Mouse (Mus musculus): ENCODE results near the gene Zmiz1.

Zmiz1 gene

DNA sequence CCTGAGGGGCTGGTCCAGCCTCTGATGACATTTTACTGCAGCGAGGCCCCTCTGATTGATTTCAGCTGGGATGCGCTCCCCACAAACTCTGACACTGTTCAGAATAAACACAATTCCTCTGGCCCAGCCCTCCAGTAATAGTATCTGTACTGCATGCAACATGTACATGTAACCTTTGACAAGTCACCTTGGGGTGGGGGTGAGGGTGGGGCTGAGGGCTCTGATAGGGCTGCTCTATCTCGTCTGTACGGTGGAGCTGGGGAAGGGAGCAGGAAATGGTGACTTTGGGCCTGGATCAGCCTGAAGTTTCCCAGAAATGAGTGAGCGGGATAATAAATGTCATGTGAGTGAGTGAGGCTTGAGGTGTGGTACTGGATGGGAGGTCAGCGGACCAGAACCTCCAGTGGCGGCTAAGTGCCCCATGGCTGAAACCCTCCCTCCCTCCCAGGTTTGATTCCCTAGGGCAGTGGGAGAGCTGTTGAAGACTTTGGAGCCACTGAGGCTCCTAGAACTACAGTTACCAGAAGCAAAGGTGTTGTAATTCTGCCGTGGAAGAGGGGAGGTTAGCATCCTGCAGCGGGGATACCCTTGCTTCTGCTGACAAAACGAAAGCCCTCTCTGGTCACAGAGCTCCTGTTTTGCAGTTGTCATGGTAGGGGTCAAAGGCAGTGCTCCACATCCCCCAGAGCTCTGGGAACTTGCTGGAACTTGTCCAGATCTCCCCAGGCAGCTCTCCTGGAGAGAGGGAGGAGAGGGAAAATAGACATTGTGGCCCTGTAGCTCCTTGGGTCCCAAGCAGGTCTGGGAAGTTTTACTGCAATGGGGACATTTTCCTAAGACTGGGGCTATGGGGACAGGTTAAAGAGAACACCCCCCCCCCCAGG, 153.1 kb downstream of the Zmiz1 start:
- DNase-seq (ENCODE audit: low spot score in 2 of 2), result no peak

DNA sequence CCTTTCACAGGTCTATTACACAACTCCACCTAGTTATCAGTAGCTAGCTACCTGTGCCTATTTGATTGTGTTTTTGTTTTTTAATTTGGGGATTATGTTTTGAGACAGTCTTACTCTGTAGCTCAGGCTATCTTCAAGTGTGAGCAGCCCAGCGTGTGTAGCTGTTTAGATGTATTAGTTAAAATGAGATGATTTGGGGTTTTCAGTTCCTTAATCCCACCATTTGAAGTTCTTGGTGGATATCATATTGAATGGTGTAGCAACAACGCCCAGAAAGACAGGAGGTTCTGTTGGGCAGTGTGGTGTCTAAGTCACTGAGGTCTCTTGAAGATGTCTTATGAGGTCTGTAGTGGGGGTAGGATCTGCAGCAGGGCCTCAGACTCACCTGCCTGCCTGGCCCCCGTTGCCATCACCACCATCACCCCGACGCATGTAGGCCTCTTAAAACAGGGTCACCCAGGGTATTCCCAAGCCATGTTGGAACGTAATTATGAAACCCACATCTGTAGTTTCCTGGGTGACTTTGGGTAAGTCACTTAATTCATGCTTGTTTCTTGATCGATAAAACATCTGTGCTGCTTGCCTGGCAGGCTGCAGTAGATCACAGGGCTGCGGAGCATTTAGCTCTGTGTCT, 155.1 kb downstream of the Zmiz1 start:
- no peak for DNase-seq (ENCODE audit: low spot score in 2 of 2)

DNA sequence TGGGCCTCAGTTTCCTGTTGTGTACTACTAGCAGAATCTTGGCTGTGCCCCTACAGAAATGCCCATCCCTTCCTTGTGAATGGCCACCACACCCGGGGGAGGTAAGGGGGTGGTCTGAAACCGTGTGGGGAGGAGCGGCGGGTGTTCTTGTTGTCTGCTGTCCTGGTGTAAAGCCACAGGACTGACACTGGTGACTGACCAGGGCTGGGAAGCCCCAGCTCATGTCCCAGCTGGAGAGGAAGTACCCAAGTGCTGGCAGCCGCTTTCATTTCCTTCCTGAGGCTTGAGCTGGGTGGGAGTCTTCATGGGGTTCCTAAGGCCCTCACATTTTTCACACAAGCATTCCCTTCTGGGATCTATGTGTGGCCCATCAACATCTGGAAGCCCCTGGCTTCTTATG, 155.7 kb downstream of the Zmiz1 start:
- no peak for DNase-seq (ENCODE audit: low spot score in 2 of 2)

DNA sequence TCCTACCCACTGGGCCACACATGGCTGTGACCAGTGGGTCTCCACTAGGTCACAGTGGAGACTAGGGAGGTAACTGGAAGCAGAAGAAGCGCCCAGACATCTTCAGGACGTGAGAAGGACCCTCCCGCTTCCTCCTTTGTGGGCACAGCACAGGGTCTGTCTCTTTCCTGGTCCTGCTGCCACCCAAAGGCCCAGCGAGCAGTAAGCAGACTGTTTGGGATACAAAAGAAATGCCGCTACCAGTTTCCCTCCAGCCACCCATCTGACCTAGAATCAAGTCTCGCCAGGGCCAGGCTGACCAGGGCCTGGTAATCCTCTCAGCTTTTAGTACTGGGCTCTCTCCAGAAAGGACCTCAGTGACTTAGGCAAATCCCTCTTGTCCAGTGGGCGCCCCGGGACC, 156.6 kb downstream of the Zmiz1 start:
- DNase-seq (ENCODE audit: low spot score in 2 of 2), result no peak

DNA sequence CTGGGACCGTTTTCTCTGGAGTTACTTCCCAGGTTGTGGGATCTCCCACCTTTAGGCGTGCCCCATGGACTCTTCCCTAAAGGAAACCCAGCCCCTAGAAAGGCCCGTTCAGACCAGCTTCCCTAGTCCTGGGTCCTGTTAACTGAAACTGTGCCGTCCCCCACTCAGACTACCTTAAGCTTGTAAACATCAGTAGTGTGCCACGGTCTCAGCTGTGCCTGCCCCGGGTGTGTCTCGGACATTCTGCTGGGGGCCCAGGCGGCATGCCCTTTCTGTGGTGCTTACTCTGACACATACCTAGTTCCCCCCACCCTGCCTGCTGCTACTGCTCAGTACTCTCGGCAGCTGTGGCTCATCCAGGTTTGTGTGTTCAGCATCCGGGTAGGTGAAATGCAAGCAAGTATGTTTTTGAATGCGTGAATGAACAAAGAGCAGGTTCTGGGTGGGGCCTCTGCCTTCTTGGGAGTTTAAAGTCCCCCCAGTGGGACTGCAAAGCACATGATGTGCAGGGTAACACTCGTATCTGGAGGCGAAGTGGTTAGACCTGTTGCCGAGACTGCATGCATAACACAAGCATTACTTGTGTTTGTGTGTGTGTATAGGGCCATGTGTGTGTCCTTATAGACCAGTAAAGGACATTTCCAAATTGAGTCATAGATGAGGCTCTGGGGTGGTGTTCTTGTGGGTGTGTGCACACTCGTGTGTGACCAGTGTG, 157.2 kb downstream of the Zmiz1 start:
- DNase-seq (ENCODE audit: low spot score in 2 of 2), result no peak

DNA sequence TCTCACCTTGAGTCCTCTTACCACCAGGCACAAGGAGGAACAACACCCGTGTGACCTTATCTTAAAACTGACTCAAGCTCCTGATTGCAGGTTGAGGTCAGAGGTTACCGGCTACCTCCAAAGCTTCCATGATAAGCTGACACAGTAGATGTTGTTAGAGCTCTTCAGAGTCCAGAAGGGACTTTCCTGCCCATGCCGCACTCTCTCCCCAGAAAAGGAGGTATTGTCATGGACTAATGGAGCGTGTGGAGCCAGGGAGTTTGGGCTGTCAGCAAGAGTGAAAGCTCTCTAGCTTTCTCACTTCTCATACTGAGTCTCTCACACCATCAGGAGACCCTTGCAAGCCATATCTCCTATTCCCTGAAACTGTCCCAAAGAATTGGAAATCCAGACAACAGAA, 158.3 kb downstream of the Zmiz1 start:
- no peak for DNase-seq (ENCODE audit: low spot score in 2 of 2)

DNA sequence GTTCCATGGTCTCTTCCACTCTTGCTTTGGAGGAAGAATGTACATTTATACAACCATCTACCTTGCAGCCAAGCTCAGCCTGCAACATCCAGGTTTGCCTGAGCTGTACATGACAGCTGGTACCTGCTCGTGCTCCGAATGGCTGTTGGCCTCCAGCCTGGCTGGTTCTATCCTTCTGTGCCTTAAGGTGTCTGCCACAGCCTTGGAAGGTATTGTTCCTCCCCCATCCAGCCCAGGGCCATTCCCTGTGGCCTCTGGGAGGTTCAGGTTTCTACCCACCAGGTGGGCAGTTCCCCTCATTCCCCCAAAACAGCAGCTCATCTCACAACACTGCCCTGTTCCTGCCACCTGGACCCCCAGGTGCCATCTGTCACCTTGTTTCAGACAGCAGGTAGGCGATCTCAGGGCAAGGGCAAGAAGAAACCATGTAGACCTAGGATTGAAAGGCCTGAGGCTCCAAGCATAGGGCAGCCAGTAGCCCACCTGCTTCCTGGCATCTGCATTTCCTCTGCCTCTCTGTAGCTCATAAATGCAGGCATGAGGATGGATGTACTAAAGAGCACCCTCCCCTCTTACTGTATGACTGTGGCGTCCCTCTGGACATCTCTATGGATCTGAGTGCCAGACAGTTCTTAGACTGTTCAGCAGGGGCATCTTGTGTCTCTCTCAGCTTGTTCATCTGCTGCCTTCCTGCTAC, 160.2 kb downstream of the Zmiz1 start:
- no peak for DNase-seq (ENCODE audit: low spot score in 2 of 2)

DNA sequence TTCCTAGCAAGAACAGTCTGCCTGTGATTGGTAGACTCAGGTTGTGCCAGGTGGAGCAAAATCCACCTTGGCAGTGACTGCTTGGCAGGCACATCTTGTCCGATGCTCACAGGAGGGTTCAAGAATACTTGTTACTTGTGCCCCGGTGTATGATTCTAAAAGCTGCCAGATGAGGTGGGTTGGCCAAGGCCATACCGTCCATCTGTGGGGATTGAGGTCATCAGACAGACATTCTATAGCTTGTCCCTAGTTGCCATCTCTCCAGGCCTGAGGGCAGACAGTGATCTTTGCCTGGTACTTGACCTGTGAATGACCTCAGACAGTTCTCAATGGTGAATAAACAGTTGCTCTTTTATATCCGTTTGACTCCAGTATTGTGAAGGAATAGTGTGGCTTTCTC, 161.8 kb downstream of the Zmiz1 start:
- no peak for DNase-seq (ENCODE audit: low spot score in 2 of 2)

DNA sequence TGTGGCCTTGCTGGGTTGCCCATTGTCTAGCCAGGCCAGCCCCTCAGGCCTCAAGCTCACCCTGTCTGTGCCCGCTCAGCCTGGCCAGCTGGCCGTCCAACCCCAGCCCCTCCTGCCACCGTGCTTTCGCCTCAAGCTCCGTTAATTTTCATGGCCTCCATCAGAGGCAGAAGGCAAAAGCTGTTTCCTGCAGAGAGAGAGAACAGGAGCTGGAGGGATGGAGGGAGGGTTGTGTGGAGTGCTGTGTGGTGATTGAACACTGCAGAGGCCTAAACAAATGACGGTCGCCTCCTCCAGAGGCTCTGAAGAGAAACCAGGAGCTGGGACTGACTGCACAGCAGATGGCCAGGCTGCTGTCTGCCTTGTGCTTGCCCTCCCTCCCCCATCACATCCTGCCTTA, 164.7 kb downstream of the Zmiz1 start:
- no peak for DNase-seq (ENCODE audit: low spot score in 2 of 2)

DNA sequence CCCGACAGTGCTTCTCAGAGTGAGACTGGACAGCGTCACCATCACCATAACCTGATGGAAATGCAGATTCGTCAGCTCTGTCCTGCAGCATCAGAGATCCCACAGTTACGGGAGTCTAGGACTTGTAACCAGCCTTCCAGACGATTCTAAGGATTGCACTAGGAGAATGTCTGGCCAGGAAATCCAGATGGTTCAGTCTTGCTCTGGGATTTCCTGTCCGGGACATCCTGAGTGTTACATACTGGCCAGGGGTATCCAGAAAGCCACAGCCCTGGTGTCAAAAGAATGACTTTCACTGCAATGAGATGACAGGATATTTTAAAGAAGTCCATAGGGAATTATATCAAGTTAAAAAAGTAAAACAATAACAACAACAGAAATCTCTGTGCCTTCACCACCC, 165.7 kb downstream of the Zmiz1 start:
- no peak for DNase-seq (ENCODE audit: low spot score in 2 of 2)

DNA sequence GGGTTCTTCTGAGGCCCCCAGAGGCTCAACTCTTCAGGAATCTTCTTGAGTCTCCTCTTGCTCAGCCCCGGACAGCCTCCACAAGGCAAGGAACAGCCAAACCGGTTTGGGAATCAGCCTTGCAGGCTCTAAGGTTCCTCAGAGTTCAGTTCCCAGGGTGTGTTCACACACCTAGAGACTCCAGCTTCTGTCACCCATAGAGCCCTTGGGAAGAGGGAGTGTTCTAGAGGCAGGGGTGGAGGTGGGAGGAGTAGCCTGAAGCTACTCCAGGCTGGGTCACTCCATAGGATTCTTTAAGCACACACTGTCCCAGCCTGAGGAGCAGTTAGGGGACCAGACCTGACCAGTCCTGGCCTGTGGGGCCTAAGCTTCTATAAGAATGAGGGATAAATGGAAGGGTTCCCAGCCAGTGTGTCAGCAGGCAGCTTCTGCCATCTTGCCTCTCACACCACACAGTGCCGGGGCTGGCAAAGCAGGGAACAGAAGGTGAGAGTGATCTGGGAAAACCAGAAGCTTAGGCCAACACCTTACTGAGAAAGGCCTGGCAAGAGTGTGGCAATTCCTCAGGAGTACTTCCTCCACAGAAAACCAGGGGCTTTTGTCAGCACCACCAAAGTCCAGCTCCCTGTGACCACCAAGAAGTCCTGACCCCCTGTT, 168.7 kb downstream of the Zmiz1 start:
- no peak for DNase-seq (ENCODE audit: low spot score in 2 of 2)

DNA sequence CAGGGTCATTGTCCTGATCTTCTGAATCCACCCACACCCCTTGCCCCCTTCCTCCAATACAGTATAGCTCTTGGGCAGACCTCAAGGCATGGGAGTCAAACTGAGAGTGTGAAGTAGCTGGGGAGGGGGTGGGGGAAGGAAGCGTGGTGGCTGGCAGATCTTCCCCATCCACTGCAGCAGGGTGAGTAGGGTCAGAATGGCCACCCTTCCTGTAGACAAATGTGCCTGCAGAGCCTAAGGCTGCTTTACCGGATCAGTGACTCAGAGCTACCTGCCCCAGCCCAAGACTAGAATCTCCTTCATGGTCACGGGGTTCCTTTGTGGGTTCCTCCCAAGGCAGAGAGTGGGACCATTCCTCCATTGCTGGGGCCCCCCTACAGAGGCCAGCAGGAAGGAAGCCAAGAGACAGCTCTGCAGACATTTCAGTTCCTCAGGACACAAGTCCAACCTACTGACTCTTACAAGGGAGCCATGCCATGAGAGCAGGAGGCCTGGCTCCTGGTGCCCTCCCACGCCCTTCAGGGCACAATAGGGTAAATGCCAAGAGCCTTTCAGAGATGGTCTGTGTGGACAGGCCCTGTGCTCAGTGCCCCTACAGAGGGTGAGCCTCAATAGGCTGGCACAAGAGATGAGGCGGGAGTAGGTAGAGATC, 169.6 kb downstream of the Zmiz1 start:
- no peak for DNase-seq (ENCODE audit: low spot score in 2 of 2)

DNA sequence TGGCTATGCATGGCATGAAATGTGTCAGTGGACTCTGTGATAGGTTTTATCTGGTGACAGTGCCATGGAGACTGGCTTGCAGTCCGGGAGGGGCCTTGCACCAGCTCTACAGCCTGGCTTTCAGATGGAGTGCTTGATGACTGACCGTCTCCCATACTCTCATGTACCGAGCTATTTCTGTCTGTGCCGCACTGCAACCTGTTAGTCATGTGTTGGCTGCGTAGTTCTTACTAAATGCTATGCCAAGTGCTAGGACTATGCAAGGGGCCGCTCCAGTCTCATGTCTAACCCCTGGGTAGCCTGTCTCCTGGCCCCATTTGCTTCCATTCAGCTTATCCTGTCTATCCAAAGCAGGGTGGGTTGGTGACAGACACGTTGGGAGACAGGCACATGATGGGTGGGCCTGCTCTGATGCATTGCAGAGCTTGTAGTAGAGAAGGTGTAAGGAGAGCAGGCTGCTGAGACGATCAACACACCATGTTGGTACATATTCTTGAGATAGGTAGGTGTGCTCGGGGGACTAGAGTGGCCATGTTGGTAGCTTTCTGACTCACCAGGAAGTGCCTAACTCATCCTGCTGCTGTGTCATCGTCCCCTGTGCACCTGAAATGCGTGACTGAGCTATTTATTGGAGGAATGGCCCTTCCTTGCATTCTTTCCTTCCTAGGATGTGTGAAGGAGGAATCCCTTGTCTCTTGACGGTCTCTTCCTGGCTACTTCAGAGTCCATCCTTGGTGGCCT, 171.1 kb downstream of the Zmiz1 start:
- no peak for DNase-seq (ENCODE audit: low spot score in 2 of 2)

DNA sequence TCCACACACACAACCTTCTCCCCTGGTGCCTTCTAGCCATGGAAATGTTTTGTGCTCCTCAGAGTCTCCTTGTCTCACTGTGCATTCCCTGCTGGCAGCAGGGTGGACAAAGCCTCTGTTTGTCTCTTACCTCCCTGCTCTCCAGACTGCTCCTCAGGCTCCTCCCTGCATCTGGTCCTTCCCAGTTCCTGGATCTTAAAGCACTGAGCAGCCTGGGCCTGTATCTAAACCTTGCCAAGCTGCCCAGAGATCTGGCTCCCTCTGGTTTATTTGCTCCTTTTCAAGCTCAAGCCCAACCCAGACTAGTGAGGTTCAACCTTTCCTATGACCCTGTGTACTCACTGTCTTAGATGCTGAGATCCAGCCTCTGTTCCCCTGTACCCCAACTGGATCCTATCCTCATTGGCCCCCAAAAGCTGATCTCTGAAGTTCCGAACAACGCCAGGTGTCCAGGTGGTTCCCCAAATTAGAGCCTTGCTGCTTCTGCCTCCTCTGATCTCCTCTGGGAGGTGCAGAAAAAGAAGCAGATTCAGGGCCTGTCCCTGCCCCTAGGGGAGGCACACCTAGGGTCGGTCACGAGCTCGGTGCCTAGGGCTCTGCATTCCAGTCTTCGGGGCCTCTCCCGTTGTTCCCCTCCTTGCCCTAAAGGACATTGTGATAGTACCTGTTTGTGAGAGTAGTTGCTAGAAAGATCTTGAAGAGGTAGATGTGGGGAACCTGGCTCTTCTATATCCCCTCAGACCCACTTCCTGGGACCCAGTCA, 171.8 kb downstream of the Zmiz1 start:
- DNase-seq (ENCODE audit: low spot score in 2 of 2), result no peak

DNA sequence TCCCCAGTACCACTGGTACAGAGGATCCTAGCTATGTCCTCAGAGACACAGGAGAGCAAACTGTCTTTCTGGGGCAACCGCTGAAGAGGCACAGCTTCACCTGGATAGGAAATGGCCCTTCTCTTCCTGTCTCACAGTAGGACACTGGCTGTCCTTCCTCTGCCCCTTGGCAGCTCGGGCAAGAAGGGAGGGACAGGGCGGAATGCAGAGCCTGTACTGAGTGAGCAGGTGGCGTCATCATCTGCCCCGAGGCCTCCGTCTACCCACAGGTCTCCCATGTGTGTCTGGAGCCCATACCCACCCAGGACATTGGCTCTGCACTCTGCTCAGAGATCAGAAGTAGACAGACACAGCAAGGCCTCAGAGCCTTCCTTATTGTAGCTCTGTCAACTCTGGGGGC, 172.5 kb downstream of the Zmiz1 start:
- no peak for DNase-seq (ENCODE audit: low spot score in 2 of 2)

DNA sequence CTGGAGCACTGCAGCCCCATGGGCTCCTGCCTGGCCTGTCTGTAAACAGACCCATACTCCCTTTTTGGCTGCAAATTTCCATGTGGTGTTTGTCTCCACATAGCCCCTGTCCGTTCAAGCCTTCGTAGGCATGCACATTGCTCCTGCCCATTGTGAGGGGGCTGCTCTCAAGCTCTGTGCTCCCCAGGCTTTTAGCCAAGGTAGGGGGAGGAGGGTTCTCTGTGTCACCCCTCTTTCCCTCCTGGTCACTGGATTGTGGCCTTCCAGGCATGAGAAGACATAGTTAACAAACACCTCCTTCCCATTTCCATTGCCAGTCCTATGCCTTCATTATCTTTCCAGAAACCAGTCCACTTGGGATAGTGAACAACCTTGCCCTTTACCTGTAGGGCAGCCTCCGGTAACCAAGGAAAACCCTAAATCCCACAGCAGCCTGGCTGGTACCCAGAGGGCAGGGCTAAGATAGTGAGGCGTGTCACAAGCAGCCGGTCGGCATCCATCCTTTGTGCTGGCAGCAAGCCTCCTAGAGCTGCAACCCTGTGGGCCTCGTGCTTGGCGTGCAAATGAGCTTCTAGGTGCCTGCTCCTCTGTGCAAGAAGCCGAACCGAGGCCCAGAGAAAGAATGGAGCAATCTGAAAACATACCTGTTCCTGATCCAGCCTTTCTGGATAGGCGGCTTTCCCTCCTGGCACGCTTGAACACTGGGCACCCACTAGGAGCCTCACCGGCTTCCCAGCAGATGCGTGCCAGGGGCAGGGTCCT, 174.7 kb downstream of the Zmiz1 start:
- DNase-seq (ENCODE audit: low spot score in 2 of 2), result peak in 1 of 2 experiments; percentile 59

DNA sequence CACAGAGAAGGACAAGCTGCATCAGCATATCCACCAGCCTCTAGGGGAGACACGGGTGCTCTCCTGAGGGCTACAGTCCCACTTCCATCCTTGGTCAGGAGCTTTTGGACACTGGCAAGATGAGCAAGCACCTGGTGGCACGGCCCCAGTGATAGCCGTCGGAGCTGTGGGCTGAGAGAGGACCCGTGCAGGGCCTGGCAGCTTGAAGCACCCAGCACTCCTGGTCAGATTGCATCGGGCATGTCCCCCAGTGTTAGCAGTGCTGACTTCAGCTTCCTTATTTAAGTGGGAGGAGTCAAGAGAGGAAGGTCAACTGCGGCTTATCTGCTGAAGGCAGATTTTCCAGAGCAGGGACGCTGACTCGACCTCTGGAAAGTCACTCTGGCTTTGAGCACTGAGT, 175.3 kb downstream of the Zmiz1 start:
- DNase-seq (ENCODE audit: low spot score in 2 of 2), result no peak

DNA sequence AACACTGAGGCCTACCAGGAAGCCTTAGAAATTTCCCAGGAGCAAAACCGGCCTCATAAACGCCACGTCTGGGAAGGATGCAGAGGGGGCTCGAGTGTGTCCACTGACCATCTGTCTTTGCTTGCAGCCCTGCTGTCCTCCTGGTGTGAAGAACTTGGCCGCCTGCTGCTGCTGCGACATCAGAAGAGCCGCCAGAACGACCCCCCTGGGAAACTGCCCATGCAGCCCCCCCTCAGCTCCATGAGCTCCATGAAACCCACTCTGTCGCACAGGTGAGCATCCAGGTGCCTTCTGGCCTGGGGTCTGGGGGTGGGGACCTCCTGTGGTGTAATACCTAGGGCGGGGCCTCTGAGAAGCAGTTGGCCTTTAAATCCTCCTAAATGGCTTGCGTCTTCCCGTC, 176.8 kb downstream of the Zmiz1 start:
- DNase-seq (ENCODE audit: low spot score in 2 of 2), result no peak

DNA sequence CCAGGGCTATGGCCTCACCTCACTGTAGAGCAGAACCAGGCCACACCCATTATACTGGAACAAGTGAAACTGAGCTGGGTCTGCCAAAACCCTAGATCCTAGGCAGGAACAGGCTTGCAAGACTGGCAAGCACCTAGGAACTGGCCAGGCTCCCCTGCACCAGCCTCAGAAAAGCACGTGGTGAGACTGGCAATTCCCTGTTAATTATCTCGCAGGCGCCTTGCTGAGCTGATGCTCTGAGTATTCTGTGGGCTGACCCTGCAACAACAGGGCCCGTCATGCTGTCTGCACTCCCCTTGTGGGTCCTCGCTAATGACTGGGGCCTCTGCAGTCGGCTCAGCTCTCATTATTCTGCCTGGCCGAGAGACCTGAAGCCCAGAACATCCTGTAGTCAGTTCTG, 177.3 kb downstream of the Zmiz1 start:
- DNase-seq (ENCODE audit: low spot score in 2 of 2), result peak in 1 of 2 experiments; percentile 48

All from urinary bladder, postnatal 36 days (tissue).